Mouse (Mus musculus) heart, embryonic 15.5 days (tissue): Measurements from ENCODE around the gene Hyal2. TPM values are rescaled to one million over a fixed set of nuclear protein-coding genes. Genes with fewer than 3 reads are reported as not detected.

Experiments used
- ATAC-seq: fragments of 200-750 bp; cut with Nextera tagmentation; replicated peaks from 2 replicates; pipeline ENCODE4 v1.8.0; 2017; ENCODE audit warnings: low read depth, moderate TSS enrichment; ENCODE audit not compliant: insufficient number of reproducible peaks, insufficient read depth, low FRiP score
- H3K27ac ChIP-seq: fragments of 300-500 bp; sonication (generic); 2 replicates; pipeline ENCODE4 v1.5.1; 2015; ENCODE audit warnings: mild to moderate bottlenecking, inconsistent platforms
- H3K27me3 ChIP-seq: fragments of 300-500 bp; sonication (generic); 2 replicates; pipeline ENCODE4 v1.6.1; 2015; ENCODE audit warnings: inconsistent platforms
- H3K36me3 ChIP-seq: fragments of 300-500 bp; sonication (generic); 2 replicates; pipeline ENCODE4 v1.6.1; 2015; ENCODE audit warnings: mild to moderate bottlenecking, inconsistent platforms
- H3K4me1 ChIP-seq: fragments of 300-500 bp; sonication (generic); replicated peaks from 2 replicates; pipeline ENCODE4 v1.6.1; 2015; ENCODE audit warnings: inconsistent platforms
- H3K4me2 ChIP-seq: fragments of 300-500 bp; sonication (generic); 2 replicates; pipeline ENCODE4 v1.6.1; 2015; ENCODE audit warnings: inconsistent platforms, mild to moderate bottlenecking, moderate library complexity
- H3K4me3 ChIP-seq: fragments of 300-500 bp; sonication (generic); 2 replicates; pipeline ENCODE4 v1.5.1; 2015; ENCODE audit warnings: mild to moderate bottlenecking, inconsistent platforms
- H3K9ac ChIP-seq: fragments of 300-500 bp; sonication (generic); 2 replicates; pipeline ENCODE4 v1.6.1; 2015; ENCODE audit warnings: mild to moderate bottlenecking, inconsistent platforms
- H3K9me3 ChIP-seq: fragments of 300-500 bp; sonication (generic); replicated peaks from 2 replicates; pipeline ENCODE4 v1.6.1; 2016; ENCODE audit warnings: inconsistent platforms
- WGBS: fragments of 180-500 bp; shearing (Covaris S2); methylation state at CpG from one replicate; pipeline ENCODE4 v1.1.7; 2015; ENCODE audit warnings: mixed read lengths; 5-methylcytosine and 5-hydroxymethylcytosine counted together
- polyA plus RNA-seq: library from polyadenylated mRNA; unstranded; fragments of >200 nt; fragmentation: Nextera tagmentation; extraction: Ambion mirVana; gene quantifications from 2 replicates; pipeline ENCODE4 v1.2.1, GENCODE M21; 2015

Hyal2 gene
- polyA plus RNA-seq, 1 experiment from 2014 or later: 72.2 TPM

GRCm38 (mm10) chr9:107593101-107593976, 25.6 kb downstream of the Hyal2 start:
- no peak for ATAC-seq
- Histone ChIP-seq H3K4me1 (peaks cover 82% of the 10 kb centered on the region), H3K9ac (peak overlapping the region; percentile 20), H3K4me3 (no peak overlapping the region), H3K27ac (peak overlapping the region; percentile 73), H3K9me3 (no peaks in the 10 kb centered on the region), H3K4me2 (peak overlapping the region; percentile 10; the same call in 1 of the 2 replicates), H3K27me3 (no peaks in the 10 kb centered on the region), H3K36me3 (peaks cover 29% of the 10 kb centered on the region)
- 77% methylated on average over 11 of the region's 11 CpGs for WGBS

- no peak overlapping the region for H3K4me2 ChIP-seq
- H3K27me3 ChIP-seq: peaks cover 7% of the 10 kb centered on the region; the same call in 1 of the 2 replicates
- H3K4me1 ChIP-seq: peaks cover 71% of the 10 kb centered on the region
- WGBS: 78% methylated on average over 8 of the region's 8 CpGs
- no peak overlapping the region for H3K9ac ChIP-seq
- H3K4me3 ChIP-seq: no peak overlapping the region
- H3K27ac ChIP-seq: peak overlapping the region; percentile 73
- peaks cover 29% of the 10 kb centered on the region for H3K36me3 ChIP-seq
- no peaks in the 10 kb centered on the region for H3K9me3 ChIP-seq
- ATAC-seq: no peak
Observed at GRCm38 (mm10) chr9:107594281-107595062, 26.7 kb downstream of the Hyal2 start.

- no peaks in the 10 kb centered on the region for H3K9me3 ChIP-seq
- H3K27me3 ChIP-seq: peaks cover 15% of the 10 kb centered on the region
- peak overlapping the region; percentile 94 for H3K27ac ChIP-seq
- 51% methylated on average over 11 of the region's 11 CpGs for WGBS
- H3K9ac ChIP-seq: peak overlapping the region; percentile 45
- peak; percentile 86 for ATAC-seq
- H3K4me1 ChIP-seq: peaks cover 54% of the 10 kb centered on the region
- peak overlapping the region; percentile 43 for H3K4me3 ChIP-seq
- H3K4me2 ChIP-seq: peak overlapping the region; percentile 61
- peaks cover 15% of the 10 kb centered on the region for H3K36me3 ChIP-seq
Observed at GRCm38 (mm10) chr9:107596619-107597569, 29.1 kb downstream of the Hyal2 start.

- no peak overlapping the region for H3K4me3 ChIP-seq
- H3K4me1 ChIP-seq: peaks cover 49% of the 10 kb centered on the region
- H3K36me3 ChIP-seq: peaks cover 6% of the 10 kb centered on the region; the same call in 1 of the 2 replicates
- no peak overlapping the region for H3K9ac ChIP-seq
- H3K4me2 ChIP-seq: no peak overlapping the region
- H3K27ac ChIP-seq: no peak overlapping the region
- 81% methylated on average over 5 of the region's 5 CpGs for WGBS
- peaks cover 15% of the 10 kb centered on the region for H3K27me3 ChIP-seq
- ATAC-seq: no peak
- no peaks in the 10 kb centered on the region for H3K9me3 ChIP-seq
Observed at GRCm38 (mm10) chr9:107598385-107598784, 30.6 kb downstream of the Hyal2 start.

GRCm38 (mm10) chr9:107599433-107599832, 31.7 kb downstream of the Hyal2 start:
- 86% methylated on average over 9 of the region's 9 CpGs for WGBS

GRCm38 (mm10) chr9:107599842-107600241, 32.1 kb downstream of the Hyal2 start:
- H3K27me3 ChIP-seq: peaks cover 15% of the 10 kb centered on the region
- H3K27ac ChIP-seq: no peak overlapping the region
- H3K9me3 ChIP-seq: no peaks in the 10 kb centered on the region
- H3K36me3 ChIP-seq: no peaks in the 10 kb centered on the region
- H3K4me2 ChIP-seq: no peak overlapping the region
- no peak overlapping the region for H3K4me3 ChIP-seq
- H3K4me1 ChIP-seq: peaks cover 42% of the 10 kb centered on the region
- WGBS: 58% methylated on average over 14 of the region's 14 CpGs
- no peak overlapping the region for H3K9ac ChIP-seq
- ATAC-seq: no peak

More at GRCm38 (mm10) chr9:107599433-107599832, 31.7 kb downstream of the Hyal2 start:
- no peak overlapping the region for H3K9ac ChIP-seq
- no peaks in the 10 kb centered on the region for H3K9me3 ChIP-seq
- no peak overlapping the region for H3K4me2 ChIP-seq
- H3K36me3 ChIP-seq: no peaks in the 10 kb centered on the region
- peaks cover 42% of the 10 kb centered on the region for H3K4me1 ChIP-seq
- no peak overlapping the region for H3K27ac ChIP-seq
- no peak for ATAC-seq
- peaks cover 15% of the 10 kb centered on the region for H3K27me3 ChIP-seq
- H3K4me3 ChIP-seq: no peak overlapping the region

GRCm38 (mm10) chr9:107600745-107601144, 33.0 kb downstream of the Hyal2 start:
- Histone ChIP-seq H3K4me1 (peaks cover 46% of the 10 kb centered on the region), H3K36me3 (no peaks in the 10 kb centered on the region), H3K4me2 (no peak overlapping the region), H3K9me3 (no peaks in the 10 kb centered on the region), H3K27me3 (peaks cover 15% of the 10 kb centered on the region), H3K4me3 (no peak overlapping the region), H3K27ac (no peak overlapping the region), H3K9ac (no peak overlapping the region)
- WGBS: 77% methylated on average over 12 of the region's 12 CpGs
- ATAC-seq: no peak

- Histone ChIP-seq H3K9me3 (no peaks in the 10 kb centered on the region), H3K36me3 (no peaks in the 10 kb centered on the region), H3K4me1 (peaks cover 41% of the 10 kb centered on the region), H3K4me3 (no peak overlapping the region), H3K9ac (no peak overlapping the region), H3K27me3 (peaks cover 15% of the 10 kb centered on the region), H3K4me2 (no peak overlapping the region), H3K27ac (no peak overlapping the region)
- no peak for ATAC-seq
- 79% methylated on average over 11 of the region's 11 CpGs for WGBS
Observed at GRCm38 (mm10) chr9:107601275-107601674, 33.5 kb downstream of the Hyal2 start.

GRCm38 (mm10) chr9:107602068-107602648, 34.4 kb downstream of the Hyal2 start:
- Histone ChIP-seq H3K27ac (peak overlapping the region; percentile 45), H3K4me1 (peaks cover 43% of the 10 kb centered on the region), H3K4me3 (no peak overlapping the region), H3K9me3 (no peaks in the 10 kb centered on the region), H3K4me2 (no peak overlapping the region), H3K27me3 (peaks cover 15% of the 10 kb centered on the region), H3K36me3 (no peaks in the 10 kb centered on the region), H3K9ac (peak overlapping the region; percentile 35; the same call in 1 of the 2 replicates)
- 6% methylated on average over 10 of the region's 10 CpGs for WGBS
- ATAC-seq: no peak

- Histone ChIP-seq H3K9me3 (no peaks in the 10 kb centered on the region), H3K4me1 (peaks cover 43% of the 10 kb centered on the region), H3K4me2 (no peak overlapping the region), H3K4me3 (no peak overlapping the region), H3K27ac (no peak overlapping the region), H3K27me3 (peaks cover 15% of the 10 kb centered on the region), H3K36me3 (no peaks in the 10 kb centered on the region), H3K9ac (no peak overlapping the region)
- no peak for ATAC-seq
- WGBS: 78% methylated on average over 6 of the region's 6 CpGs
Observed at GRCm38 (mm10) chr9:107603251-107603650, 35.5 kb downstream of the Hyal2 start.
